Mouse (Mus musculus) bone marrow, adult 2 months (tissue): ENCODE data around the gene Gm12216.

ENCODE experiments used
- CTCF ChIP-seq: fragments of 200-500 bp; IDR thresholded peaks from 2 replicates; pipeline ENCODE4 v1.5.1; 2011; ENCODE audit warnings: low read length, control low read depth; ENCODE audit not compliant: control insufficient read depth, insufficient read depth
- POLR2A ChIP-seq: fragments of 200-500 bp; IDR thresholded peaks from 2 replicates; pipeline ENCODE4 v1.6.1; 2011; ENCODE audit warnings: low read depth, mild to moderate bottlenecking, control low read depth, low read length, borderline replicate concordance; ENCODE audit not compliant: control insufficient read depth

DNA sequence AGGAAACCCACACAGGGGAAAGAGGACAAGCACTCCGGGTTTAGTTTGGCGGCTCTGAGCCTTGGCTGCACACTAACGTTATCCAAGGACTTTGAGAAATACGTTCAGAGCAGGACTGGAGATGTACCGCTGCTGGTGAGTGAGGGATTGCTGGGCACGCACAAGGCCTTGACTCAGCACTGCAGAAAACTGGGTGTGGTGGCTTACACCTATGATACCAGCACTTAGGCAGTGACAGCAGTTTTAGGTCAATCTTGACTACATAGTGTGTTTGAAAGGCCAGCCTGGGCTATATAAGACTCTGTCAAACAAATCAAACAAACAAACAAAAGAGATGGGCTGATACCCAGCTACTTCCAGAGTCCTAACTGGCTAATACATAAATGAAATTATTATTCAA is 55.6 kb downstream of the Gm12216 start:
- TF ChIP-seq POLR2A (no peak), CTCF (no peak)
